Mouse (Mus musculus) kidney, adult 2 months (tissue): ENCODE measurements at regions not wholly inside any gene's neighbourhood (a gene's known extent, or its start where the extent isn't known, plus 50 kb on each side); places are given as distances from the start of the nearest gene placed in this dataset.

ENCODE experiments used
- DNase-seq: peaks from one replicate; pipeline ENCODE4 v3.0.0; 2021
- H3K27ac ChIP-seq: fragments of 200-500 bp; 2 replicates; pipeline ENCODE4 v1.5.1; 2012; ENCODE audit warnings: low read depth, low read length, control low read depth, inconsistent platforms; ENCODE audit not compliant: insufficient read depth
- H3K27me3 ChIP-seq: fragments of 200-500 bp; replicated peaks from 2 replicates; pipeline ENCODE4 v1.6.1; 2012; ENCODE audit warnings: mild to moderate bottlenecking, moderate library complexity, low read length, inconsistent platforms; ENCODE audit not compliant: control insufficient read depth, insufficient read depth
- H3K36me3 ChIP-seq: fragments of 200-500 bp; 2 replicates; pipeline ENCODE4 v1.6.1; 2012; ENCODE audit warnings: mild to moderate bottlenecking, moderate library complexity, low read length, inconsistent platforms; ENCODE audit not compliant: control insufficient read depth, insufficient read depth
- H3K4me1 ChIP-seq: fragments of 200-500 bp; 2 replicates; pipeline ENCODE4 v1.6.1; 2011; ENCODE audit warnings: low read length; ENCODE audit not compliant: control insufficient read depth, insufficient read depth
- H3K4me3 ChIP-seq: fragments of 200-500 bp; 2 replicates; pipeline ENCODE4 v1.5.1; 2011; ENCODE audit warnings: mild to moderate bottlenecking, low read depth, low read length, control low read depth; ENCODE audit not compliant: insufficient read depth
- CTCF ChIP-seq: fragments of 200-500 bp; conservative IDR thresholded peaks from 2 replicates; pipeline ENCODE4 v1.5.1; 2011; ENCODE audit warnings: low read depth, mild to moderate bottlenecking, control low read depth, low read length, moderate library complexity, mixed read lengths; ENCODE audit not compliant: insufficient read depth, insufficient read length
- POLR2A ChIP-seq: fragments of 200-500 bp; IDR thresholded peaks from one replicate; pipeline ENCODE4 v1.6.1; 2011; ENCODE audit warnings: low read depth, low read length, control low read depth
- WGBS: fragments of 180-500 bp; shearing (Covaris S2); methylation state at CpG from one replicate; pipeline ENCODE4 v1.1.7; 2018; 5-methylcytosine and 5-hydroxymethylcytosine counted together

DNA sequence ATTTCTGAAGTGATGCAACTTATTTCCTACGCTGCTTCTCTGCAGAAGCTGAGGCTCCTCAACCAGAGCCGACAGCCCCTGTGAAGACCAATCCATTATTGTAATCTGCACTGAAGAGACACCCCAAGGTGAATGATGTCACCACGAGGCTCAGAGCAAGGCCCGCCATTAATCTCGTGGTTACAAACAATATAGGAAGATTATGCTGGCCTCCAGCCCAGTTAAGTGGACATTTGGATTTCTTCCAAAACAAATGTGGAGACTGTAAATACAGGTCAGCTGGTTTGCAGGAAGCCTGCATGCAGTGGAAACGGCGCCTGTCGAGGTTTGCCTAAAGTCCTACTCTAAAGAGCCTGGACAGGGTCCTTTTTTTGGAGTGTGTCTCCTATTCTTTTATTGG, 390.6 kb upstream of the Zmiz1 start:
- Histone ChIP-seq H3K4me1 (no peaks in the 10 kb centered on the region), H3K27ac (no peak overlapping the region), H3K27me3 (no peaks in the 10 kb centered on the region), H3K36me3 (no peaks in the 10 kb centered on the region), H3K4me3 (no peak overlapping the region)
- DNase-seq: peak; percentile 46
- 30% methylated on average over 8 of the region's 8 CpGs for WGBS
- no peak for TF ChIP-seq CTCF
- TF ChIP-seq POLR2A: no peak

DNA sequence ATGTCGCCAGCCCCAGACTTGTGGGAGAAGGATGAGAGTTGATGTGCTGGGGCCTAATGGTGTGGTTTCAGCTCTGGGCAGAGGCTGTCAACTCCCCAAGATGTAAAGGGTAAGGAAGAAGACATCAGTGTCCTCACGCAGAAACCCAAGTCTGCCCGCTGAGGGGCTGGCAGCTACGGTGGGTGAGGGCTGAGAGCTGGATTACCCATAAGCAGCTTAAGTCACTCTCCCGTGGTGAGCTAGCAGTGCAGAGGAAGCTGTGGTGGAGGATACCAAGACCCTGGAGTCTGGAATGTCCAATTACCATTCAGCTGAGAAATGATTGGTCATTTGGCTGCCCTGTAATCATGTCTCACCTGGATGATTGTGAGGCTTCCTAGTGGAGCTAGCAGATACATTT, 385.8 kb upstream of the Zmiz1 start:
- no peak overlapping the region for H3K4me3 ChIP-seq
- no peaks in the 10 kb centered on the region for H3K4me1 ChIP-seq
- H3K27ac ChIP-seq: no peak overlapping the region
- no peaks in the 10 kb centered on the region for H3K27me3 ChIP-seq
- H3K36me3 ChIP-seq: no peaks in the 10 kb centered on the region
- no peak for DNase-seq
- 70% methylated on average over 5 of the region's 5 CpGs for WGBS
- no peak for TF ChIP-seq CTCF
- no peak for TF ChIP-seq POLR2A

DNA sequence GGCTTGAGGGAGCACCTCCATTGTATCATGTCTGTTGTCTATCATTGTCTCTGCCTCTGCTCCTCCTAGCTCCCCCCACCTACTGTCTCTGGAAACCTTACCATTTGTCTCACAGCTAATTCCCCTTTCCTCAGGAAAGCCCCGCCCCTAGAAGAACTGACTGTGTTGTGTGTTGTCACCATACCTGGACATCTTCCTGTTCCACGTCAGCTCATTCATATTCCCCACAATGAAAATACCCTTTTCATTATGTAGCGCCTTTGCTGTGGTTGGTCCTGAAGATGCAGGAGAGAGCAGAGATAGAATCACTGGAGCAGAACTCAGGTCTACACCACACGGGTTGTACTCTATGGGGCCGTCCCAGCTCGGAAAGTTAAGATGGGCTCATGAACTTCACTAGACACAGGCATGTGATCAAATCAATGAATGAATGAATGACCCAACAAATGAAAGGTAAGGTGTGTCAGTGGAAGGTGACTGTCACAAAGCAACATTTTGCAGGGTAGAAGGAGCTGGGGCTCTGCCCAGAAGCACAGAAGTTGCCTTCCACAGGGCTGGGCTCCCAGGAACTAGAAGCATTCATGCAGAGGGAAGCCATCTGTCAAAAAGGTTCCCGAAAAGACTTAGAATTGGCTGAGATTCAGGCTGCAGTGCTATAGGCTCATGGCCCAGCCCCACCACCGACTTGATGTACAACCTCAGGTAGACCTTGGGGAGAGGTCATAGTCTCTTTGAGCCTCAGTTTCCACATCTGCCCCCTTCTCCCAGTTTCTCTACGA, 384.8 kb upstream of the Zmiz1 start:
- 82% methylated on average over 9 of the region's 9 CpGs for WGBS
- H3K4me3 ChIP-seq: no peak overlapping the region
- no peaks in the 10 kb centered on the region for H3K4me1 ChIP-seq
- TF ChIP-seq POLR2A (no peak), CTCF (no peak)
- H3K27me3 ChIP-seq: no peaks in the 10 kb centered on the region
- no peak for DNase-seq
- no peak overlapping the region for H3K27ac ChIP-seq
- no peaks in the 10 kb centered on the region for H3K36me3 ChIP-seq

DNA sequence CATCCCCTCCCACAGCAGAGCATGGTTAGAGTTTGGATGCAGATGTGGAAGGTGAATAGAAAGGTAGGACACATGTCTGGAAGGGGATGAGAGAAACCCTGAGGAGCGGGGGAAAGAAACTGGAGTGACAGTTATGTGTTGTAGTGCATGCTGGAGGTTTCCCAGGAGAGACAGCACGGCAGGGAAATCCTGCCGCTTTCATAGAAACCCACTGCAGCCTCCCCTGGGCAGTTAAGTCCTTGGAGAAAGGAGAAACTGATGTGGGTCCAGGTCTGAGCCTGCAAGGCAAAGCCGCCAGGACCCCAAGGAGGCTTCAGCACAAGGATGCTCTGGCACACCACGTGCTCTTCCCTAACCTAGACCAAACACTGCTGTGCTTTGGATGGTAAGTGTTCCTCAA, 384.1 kb upstream of the Zmiz1 start:
- DNase-seq: no peak
- Histone ChIP-seq H3K27me3 (no peaks in the 10 kb centered on the region), H3K36me3 (no peaks in the 10 kb centered on the region), H3K4me3 (no peak overlapping the region), H3K27ac (no peak overlapping the region), H3K4me1 (no peaks in the 10 kb centered on the region)
- no peak for TF ChIP-seq POLR2A
- no peak for TF ChIP-seq CTCF
- 96% methylated on average over 5 of the region's 5 CpGs for WGBS

DNA sequence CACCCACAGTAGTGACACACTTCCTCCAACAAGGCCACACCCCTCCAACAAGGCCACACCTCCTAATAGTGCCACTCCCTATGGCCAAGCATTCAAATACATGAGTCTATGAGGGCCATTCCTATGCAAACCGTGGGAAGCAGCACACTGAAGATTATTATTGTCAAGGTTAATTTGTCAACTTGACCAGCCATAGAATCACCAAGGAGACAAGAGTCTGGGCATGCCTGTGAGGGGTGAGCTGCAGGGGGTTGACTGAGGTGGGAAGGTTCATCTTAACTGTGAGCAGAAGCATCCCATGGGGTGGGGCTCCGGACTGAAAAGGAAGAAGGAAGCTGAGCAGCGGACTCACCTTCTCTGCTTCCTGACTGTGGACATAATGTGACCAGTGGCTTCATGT, 378.6 kb upstream of the Zmiz1 start:
- no peaks in the 10 kb centered on the region for H3K4me1 ChIP-seq
- H3K36me3 ChIP-seq: no peaks in the 10 kb centered on the region
- H3K27ac ChIP-seq: no peak overlapping the region
- no peak overlapping the region for H3K4me3 ChIP-seq
- no peaks in the 10 kb centered on the region for H3K27me3 ChIP-seq
- WGBS: 83% methylated on average over 3 of the region's 3 CpGs
- TF ChIP-seq POLR2A: no peak
- no peak for DNase-seq

DNA sequence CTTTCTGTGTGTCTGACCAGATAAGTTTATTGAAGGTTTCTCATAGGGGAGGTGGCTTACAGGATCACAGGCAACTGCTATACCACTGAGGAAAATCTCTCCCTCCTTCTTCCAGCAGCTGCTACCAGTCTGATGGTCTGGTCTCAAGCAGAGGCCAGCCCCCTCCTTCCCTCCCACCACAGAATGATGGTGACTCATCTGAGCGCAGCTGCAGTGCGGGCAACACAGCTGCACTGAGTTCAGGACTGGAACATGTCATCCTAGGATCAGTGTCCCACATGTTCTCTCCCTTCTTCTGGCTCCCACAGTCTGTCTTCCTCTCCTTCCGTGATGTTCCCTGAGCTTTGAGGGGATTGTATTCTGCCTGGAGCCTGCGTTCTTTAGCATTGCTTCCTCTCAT, 375.1 kb upstream of the Zmiz1 start:
- Histone ChIP-seq H3K4me1 (no peaks in the 10 kb centered on the region), H3K27me3 (no peaks in the 10 kb centered on the region), H3K27ac (no peak overlapping the region), H3K36me3 (no peaks in the 10 kb centered on the region), H3K4me3 (no peak overlapping the region)
- no peak for DNase-seq
- TF ChIP-seq POLR2A: no peak
- TF ChIP-seq CTCF: no peak
- 86% methylated on average over 4 of the region's 4 CpGs for WGBS

DNA sequence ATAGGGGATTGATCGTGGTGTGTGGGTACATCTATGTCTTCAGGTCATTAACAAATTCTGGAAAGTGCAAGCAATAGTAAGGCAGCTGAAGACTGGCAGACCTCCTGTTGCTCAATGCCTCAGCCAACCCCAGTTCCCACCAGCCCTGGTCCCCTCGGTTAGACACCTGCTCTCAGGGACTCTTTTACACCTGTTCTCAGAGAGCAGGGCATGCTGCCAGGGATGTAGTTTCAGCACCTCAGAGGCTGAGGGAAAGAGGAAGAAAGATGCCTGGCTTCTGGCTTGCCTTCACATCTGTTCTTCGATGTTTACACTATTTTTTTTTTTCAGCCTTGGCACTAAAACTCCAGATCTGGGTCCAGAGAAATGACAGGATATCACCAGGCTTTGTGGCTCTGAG, 362.2 kb upstream of the Zmiz1 start:
- TF ChIP-seq POLR2A (no peak), CTCF (no peak)
- 86% methylated on average over 3 of the region's 3 CpGs for WGBS

More for the DNA sequence above, 362.2 kb upstream of the Zmiz1 start:
- Histone ChIP-seq H3K36me3 (no peaks in the 10 kb centered on the region), H3K27ac (no peak overlapping the region), H3K27me3 (no peaks in the 10 kb centered on the region), H3K4me3 (no peak overlapping the region), H3K4me1 (no peaks in the 10 kb centered on the region)
- DNase-seq: no peak
